Mouse (Mus musculus): ENCODE measurements around the gene Gm14085.

Gm14085 gene

DNA sequence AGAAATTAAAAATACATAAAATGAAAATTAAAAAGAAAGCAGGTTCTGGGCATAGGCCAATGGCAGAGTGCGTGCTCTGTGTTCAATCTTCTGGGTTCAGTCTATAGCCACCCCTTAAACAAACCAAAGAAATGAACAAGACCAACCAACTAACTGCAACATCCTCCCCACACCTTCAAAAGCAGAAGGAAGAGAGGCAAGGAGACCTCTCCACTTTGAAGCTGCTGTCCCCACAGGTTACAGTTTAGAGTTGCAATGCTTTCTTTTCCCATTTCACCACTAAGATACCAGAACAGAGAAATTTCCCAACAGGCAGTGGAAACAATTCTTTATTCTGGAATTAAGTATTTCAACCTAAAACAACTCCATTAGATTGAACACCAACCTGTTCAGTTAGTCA lies 77.5 kb downstream of the Gm14085 start:
- DNase-seq = no peak

DNA sequence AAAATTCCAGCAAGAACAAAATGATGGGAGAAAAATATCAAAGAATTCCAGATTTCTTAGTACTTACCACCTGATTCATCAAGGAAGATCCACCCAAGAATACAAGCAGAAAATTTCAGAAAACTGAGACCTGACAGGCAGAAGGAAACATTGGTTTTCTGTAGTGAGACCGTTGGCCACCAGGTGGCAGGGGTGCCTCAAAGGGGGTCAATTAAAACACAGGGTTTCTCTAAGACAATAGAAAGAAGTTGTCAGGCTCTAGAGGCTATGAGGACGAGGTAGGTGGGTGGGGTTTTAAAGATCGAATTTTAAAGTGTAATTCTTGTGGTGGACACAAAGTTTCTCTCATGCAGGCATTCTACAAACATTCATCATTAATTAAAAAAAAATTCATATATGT lies 84.7 kb downstream of the Gm14085 start:
- DNase-seq = peak; percentile 36

DNA sequence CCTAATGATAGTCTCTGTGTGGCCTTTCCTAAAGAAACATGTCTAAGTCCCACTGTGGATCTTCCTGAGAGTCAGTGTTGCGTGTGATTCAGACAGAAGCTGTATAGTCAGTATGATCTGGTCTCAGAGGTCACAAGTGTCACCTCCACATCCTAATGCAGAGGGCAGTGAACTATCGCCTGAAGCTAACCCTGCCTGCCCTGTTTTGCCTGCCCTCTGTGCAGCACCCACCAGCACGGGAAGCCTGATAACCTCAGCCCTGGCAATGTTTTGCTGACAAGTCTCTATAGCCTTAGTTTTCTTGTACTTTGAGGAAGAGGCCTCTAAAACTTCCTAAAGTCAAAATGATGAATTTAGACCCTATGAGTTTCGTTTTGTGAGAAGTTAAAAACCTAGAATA lies 85.7 kb downstream of the Gm14085 start:
- DNase-seq = no peak

DNA sequence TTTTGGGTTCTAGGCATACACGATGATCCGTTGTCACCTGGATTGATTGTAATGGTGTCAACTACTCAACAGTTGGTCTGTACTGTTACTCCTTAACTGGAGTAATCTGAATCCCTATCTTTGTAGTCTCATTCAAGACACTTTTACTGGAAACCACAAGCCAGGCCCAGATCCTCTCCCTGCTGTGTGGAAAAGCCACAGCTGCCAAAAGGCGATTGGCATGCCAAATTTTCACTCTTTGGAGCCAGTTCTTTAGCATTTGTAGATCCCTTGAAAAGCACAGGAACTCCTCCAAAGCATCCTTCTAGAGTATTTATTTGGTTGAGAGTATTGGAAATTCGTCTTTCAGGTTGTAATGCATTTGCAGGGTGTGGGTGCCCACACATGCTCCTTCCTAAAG lies 86.6 kb downstream of the Gm14085 start:
- no peak for DNase-seq

DNA sequence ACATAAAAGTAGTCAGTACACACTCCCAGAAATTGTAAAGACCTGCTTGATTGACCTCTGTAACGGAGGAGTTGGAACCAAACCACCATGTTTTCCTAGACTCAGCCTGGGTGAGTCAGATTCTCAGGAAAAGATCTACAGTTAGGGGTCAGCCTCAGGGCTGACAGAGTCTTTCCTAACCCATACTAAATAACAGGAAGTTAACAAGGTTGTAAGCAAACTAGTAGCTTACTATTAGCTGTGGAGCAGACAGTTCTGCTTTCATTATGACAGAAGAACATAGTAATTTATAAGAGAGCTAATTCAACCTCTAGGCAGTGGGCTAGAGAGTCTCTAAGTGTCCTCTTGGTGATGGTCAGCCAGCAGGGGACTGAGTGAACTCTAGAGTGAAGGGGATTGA lies 87.7 kb downstream of the Gm14085 start:
- no peak for DNase-seq

DNA sequence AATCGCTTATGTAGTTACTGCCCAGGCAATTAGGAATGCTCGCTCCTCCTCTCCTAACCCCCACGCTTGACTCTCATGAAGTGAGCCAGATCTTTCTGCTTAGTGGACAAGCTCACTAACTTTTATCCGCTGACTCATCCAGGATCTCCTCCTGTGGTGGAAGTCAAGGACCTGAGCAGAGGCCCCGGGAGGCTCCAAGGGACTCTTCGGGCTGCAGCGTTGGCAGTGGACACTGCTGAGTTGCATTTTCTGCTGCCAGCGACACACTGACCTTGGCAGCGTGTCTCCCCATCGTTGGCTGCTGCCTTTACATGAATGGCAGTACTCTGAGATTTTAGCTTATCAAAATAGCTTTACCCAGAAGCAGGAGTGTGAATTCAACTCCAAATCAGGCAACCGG lies 90.7 kb downstream of the Gm14085 start:
- no peak for DNase-seq

DNA sequence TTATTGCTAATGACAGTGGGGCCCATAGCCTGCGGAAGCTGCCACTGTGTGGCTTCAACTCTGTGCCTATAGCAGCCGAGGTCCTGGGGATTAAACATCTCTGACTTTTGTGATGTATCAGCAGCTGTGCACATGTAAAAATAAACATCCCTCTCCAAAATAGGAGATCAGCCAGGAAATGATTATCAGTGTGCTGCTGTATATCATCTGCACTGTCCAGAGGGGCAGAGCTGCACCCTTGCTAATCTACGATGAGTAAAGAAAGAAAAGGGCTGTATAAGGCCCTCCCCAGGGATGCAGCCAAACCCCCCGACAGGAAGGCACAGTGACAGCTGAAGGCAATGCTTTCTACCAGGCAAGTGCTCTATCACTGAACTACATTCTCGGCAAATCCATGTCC lies 91.6 kb downstream of the Gm14085 start:
- DNase-seq = no peak

DNA sequence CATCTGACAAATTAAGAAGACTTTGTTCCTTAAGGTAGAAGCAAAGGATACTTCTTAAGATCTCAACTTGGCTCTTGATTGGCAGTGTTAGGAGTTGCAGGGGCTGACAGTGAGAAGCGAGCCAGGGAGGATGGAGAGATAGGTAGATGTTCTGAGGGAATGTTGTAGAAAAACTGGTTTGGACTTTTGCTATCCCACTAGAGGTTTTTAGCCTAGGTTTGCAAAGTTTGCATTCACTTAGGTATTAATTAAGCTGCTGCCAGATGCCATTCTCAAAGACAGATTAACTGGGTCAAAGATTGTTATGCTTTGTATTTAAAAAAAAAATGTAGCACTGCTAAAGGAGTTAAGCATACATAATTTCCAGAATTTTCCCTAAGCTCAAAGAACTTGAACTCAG lies 92.6 kb downstream of the Gm14085 start:
- DNase-seq = no peak
